Mouse (Mus musculus) cerebellum, postnatal 10 days (tissue): Measurements from ENCODE around the gene Wdr63.

Source experiments
- DNase-seq, 2 experiments: peaks; one replicate each; pipeline ENCODE4 v3.0.0; 2021; ENCODE audit warnings: mixed read lengths in 2 of 2

The Wdr63 gene

GRCm38 (mm10) chr3:146107921-146108571 lies at the start of gene Wdr63:
Wdr63 (minus strand) TSS chr3:146108130.
- peak; percentile 85 to 88 for DNase-seq

DNA sequence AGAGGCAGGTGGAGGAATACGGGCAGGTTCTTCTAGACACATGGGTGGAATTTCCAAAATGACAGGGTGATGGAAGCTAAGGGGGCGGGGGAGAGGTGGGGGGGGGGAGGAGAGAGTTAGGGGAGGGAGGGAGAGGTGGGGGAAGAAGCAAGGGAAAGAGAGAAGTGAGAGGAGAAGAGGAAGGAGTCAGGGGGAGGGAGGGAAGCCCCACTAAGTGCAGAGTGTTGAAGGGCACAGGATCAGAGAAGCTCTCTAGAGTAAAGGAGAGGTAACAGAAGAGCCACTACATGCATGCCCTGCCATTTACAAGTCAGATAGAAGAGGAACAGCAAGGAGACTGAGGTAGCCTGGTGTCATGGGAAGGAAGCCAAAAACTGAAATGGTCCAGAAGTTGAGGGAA lies 48.9 kb upstream of the Wdr63 start:
- DNase-seq: no peak

DNA sequence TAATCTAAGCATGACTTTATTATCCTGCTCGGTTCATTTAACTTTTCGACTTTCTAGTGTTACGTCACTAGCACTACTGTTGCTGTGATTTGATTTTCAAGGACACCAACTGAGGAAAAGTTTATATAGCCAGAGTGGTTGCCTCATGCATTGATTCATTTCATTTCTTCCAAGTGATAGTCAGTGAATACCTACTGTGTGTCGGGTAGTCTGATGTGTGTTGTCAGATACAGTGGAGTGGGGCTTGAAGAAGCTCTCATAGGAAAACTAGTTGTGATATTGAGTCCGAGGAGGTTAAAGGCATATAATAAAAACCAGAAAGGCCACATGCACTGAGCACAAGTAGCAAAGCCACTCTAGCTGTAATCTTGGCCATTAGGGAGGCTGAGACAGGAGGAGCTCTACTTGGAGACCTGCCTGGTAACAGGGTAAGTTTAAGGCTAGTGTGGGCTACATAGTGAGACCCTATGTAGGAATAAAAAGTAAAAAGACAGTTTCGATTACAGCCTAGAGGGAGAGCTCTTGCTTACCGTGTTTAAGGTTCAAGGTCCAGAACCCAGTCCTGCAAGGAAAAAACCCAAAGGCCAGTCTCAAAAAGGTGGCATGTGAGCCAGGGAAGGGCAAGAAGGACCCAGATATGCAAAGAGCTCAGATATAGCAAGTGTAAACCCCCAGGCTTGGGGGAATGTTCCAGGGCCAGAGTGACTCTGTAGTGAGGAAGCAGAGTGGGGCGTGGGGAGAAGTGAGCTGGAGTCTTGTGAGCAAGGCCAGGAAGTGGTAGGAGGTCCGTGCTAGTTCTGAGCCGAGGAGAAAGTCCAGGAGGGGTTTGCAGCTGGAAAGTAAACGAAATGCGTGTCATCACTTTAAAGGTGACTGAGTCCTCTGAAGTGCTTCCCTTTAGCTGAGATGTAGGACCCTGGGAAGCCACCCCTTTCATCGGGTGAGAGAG lies 48.0 kb upstream of the Wdr63 start:
- no peak for DNase-seq

GRCm38 (mm10) chr3:146153862-146154611 lies 46.1 kb upstream of the Wdr63 start:
- no peak for DNase-seq

- no peak for DNase-seq
These were observed 45.0 kb upstream of the Wdr63 start for GRCm38 (mm10) chr3:146152913-146153312.

DNA sequence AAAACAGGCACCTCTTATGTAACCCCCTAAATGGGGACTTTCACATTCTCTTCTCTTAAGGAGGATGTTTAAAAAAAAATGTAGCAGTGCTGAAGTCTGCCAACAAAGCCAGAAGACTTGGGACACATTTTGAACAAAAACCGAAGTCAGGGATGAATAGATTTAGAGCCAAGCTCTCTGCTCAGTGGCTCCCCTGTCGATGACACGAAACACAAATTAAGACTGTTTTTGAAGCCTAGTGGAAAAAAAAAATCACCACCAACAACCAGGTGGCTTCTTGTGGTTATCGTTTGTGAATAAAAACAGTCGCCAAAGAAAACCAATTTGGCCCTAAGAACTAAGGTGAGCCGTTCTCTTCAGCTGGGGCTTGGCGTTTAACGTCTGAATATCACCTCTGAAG lies 44.4 kb upstream of the Wdr63 start:
- no peak for DNase-seq

- DNase-seq: no peak
These were observed 43.8 kb upstream of the Wdr63 start for GRCm38 (mm10) chr3:146151755-146152154.

GRCm38 (mm10) chr3:146151328-146151727 lies 43.4 kb upstream of the Wdr63 start:
- no peak for DNase-seq

DNA sequence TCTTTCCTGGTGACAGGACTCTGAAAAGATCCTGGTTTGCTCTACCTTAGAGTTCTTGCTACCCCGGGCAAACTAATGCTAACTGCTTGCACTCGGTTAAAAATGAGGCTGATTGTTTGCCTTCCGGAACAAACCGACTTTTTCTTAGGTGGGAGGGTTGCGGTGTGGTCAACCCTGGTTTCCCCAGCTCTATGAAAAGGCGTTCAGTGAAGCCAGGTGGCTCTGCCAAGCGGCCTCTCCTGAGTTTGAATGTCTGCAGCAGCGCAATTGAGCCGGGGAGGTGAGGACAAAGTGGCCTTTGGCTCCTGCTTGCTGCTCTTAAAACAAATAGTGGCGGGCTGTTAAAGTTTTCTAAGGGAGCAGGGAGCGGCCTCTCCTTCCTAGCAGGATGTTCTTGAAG lies 42.6 kb upstream of the Wdr63 start:
- DNase-seq: no peak

- peak in 1 of 2 experiments; percentile 23 for DNase-seq
These were observed 42.1 kb upstream of the Wdr63 start for GRCm38 (mm10) chr3:146150058-146150400.

DNA sequence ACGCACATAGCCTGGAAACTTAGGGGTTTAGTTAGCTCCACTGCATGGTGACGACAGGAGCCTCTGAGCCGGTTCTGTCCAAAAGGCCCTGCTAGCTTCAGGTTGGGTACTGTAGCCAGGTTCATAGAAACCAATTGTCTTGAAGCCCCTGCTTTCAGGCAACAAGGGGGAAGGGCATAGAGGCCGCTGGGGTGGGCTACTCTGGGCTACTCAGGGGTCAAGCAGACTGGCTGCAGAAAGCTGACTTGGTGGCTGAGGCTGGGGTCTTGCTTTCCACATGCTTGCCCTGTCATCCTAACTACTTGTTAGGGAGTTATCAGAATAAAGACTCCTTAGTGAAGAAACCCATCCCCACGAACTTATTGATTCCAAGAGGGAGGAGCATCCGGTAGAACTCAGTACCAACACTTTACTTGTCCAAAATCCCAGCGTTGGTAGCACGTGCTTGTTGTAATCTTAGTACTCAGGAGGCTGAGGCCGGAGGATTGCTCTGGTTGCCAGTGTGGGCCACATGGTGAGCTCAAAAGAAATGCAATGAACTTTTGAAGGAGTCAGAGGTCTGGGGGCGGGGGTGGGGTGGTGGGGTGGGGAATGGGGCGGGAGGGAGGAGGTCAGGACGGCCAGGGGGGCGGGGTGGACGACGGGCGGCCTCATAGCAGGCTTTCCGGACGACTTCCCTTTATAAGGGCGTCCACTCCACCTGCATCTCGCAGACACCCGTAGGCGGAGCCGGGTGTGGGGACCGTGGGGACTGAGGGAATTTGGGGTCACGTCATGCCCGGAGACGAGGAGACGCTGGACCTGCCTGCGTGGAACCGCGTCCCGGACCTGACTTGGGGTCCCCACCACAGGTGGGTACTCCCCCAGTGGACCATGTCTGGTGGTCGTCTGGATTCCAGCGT lies 41.5 kb upstream of the Wdr63 start, which contains the start of gene Mcoln2:
Gene Mcoln2 (plus strand): TSS at position 678 of the 902 bp plus-strand sequence.
- DNase-seq: no peak

GRCm38 (mm10) chr3:146146131-146146530 lies 38.2 kb upstream of the Wdr63 start:
- no peak for DNase-seq

- no peak for DNase-seq
These were observed 37.6 kb upstream of the Wdr63 start for GRCm38 (mm10) chr3:146145501-146145900.

GRCm38 (mm10) chr3:146142523-146142922 lies 34.6 kb upstream of the Wdr63 start:
- no peak for DNase-seq

DNA sequence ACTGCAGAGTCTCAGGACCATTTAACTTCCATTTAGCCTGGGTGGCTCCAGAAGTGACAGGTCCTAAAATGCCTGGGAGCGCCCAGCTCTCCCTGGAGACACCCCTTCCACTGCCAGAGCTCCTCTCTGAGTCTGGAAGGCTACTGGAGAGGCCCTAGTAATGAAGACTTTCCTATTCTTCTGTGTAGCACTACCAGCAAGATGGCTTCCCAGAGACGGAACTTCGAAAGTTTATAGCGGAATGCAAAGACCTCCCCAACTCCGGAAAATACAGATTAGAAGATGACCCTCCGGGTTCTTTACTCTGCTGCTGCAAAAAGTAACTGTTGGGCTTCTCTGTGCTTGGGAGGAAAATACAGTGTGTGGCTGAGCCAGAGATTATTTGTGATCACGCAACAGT lies 32.3 kb upstream of the Wdr63 start:
- DNase-seq: no peak

- DNase-seq: peak in 1 of 2 experiments; percentile 23
These were observed 28.5 kb upstream of the Wdr63 start for GRCm38 (mm10) chr3:146136422-146136821.

DNA sequence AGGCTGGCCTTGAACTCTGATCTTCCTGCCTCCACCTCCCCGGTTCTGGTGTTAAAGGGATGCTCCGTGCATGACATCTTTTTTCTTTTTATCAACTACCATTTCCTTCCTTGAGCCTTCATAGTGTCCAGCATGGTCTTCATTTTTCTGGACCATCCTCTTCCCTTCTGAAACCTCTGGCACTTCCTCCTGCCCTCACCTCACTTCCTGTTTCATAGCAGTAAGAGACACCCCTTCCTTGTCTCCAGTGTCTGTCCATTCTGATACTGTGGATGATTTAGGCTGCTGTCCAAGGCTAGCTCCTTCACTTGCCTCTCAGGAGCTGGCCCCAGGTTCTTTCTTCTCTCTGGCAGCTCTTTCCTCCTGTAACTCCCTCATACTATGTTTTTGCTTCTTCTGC lies 27.5 kb upstream of the Wdr63 start:
- DNase-seq: no peak

- peak in 1 of 2 experiments; percentile 11 for DNase-seq
These were observed 26.9 kb upstream of the Wdr63 start for GRCm38 (mm10) chr3:146134834-146135233.

DNA sequence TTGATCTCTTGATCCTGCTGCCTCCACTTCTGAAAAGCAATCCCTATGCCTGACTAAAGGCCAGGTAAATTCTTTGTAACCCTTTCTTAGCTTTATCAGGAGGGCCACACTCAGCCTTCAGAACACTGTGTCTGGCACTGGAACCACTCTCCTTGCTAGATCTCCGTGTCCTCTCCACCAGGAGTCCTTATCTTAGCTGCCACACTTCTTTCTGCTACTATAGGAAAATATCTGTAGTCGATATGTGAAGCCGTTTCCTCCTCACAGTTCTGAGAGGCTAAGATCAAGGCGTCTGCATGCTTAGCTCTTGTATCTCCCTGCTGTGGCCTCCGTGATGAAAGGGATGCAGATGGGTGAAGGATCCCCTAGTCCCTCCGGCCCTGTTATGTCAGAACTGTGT lies 19.3 kb upstream of the Wdr63 start:
- DNase-seq: no peak

DNA sequence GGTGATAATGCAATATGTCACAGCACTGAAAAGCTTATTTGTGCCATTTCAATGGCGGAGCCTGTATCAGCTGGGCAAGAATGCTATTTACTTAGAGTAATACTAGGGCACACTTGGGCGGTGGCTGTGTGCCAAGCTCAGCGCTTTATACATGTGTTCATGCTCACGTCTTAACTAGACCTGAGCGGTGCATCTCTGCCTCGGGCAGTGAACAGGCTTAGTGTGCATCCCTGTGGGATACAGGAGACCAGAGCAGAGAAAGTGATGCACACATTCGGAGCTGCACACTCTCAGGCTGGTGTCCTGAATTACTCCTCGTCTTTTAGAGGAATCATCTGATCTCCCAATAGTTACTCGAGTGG lies 15.5 kb upstream of the Wdr63 start:
- DNase-seq: peak; percentile 20 to 32

DNA sequence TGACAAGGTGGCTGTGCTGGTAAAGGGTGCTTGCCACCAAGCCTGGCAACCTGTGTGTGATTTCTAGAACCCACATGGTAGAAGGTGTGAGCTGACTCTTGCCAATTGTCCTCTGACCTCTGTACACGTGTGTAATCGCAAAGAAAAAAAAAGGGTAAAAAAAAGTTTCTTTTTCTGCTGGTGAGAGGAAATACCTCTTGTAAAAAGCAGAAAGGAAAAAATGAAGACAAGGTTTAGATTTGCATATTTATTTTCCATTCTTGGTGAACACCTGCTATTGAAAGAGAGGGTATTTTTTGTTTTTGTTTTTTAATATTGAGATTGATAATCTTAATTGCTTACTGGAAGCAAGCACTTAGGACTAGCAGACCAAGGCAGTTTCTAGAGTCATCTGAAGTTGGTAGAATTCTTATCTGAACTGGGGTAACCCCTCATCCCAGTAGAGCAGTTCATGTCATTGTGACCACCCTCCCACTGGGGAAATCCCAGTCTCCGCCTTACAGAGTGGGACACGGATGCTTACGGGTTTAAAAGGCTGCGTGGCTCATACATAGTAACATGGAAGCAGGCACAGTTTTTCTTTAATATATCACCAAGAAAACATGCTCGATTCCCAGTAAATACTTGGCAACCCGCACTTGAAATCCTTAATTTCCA lies 15.0 kb upstream of the Wdr63 start:
- DNase-seq: no peak

DNA sequence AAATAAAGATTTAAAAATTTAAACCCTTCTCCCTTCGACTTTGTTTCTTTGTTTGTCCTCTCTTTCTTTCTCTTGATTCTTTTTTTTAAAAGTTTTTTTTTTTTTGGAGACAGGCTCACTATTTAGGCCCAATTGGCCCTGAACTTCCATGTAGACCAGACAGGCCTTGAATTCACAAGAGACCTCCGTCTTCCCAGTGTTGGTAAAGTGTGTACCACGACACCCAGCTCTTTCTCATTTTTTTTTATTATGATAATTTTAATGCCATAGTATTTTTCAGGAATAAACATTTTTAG lies 14.1 kb upstream of the Wdr63 start:
- no peak for DNase-seq
